Mouse (Mus musculus) neural tube, embryonic 11.5 days (tissue): Measurements from ENCODE around the gene Nusap1. TPM values are rescaled to one million over a fixed set of nuclear protein-coding genes. Genes with fewer than 3 reads are reported as not detected.
"Not testable (repeated sequence)": the region's sequence is repeated elsewhere in the genome, so short reads cannot be mapped to it uniquely, and the experiment has no call there.

Source experiments
- ATAC-seq: fragments of 200-750 bp; cut with Nextera tagmentation; 2 replicates; pipeline ENCODE4 v1.8.0; 2017; ENCODE audit warnings: moderate number of reproducible peaks, mild to moderate bottlenecking, moderate TSS enrichment, moderate library complexity; ENCODE audit not compliant: insufficient read depth, low FRiP score, low TSS enrichment
- DNase-seq: peaks from one replicate; pipeline ENCODE4 v3.0.0-alpha.2; 2015; ENCODE audit warnings: low spot score
- H3K27ac ChIP-seq: fragments of 300-500 bp; sonication (generic); 2 replicates; pipeline ENCODE4 v1.5.1; 2014; ENCODE audit warnings: low read depth, mild to moderate bottlenecking, low read length
- H3K27me3 ChIP-seq: fragments of 300-500 bp; sonication (generic); 2 replicates; pipeline ENCODE4 v1.6.1; 2014; ENCODE audit warnings: mild to moderate bottlenecking, low read length, mixed read lengths; ENCODE audit not compliant: control insufficient read depth, insufficient read depth
- H3K36me3 ChIP-seq: fragments of 300-500 bp; sonication (generic); 2 replicates; pipeline ENCODE4 v1.6.1; 2014; ENCODE audit warnings: mild to moderate bottlenecking, low read length, moderate library complexity, mixed read lengths; ENCODE audit not compliant: control insufficient read depth, insufficient read depth
- H3K4me1 ChIP-seq: fragments of 300-500 bp; sonication (generic); 2 replicates; pipeline ENCODE4 v1.6.1; 2014; ENCODE audit warnings: low read length, mixed read lengths; ENCODE audit not compliant: control insufficient read depth, insufficient read depth
- H3K4me2 ChIP-seq: fragments of 300-500 bp; sonication (generic); 2 replicates; pipeline ENCODE4 v1.6.1; 2014; ENCODE audit warnings: low read depth, mild to moderate bottlenecking, moderate library complexity
- H3K4me3 ChIP-seq: fragments of 300-500 bp; sonication (generic); 2 replicates; pipeline ENCODE4 v1.5.1; 2014; ENCODE audit warnings: low read depth, low read length
- H3K9ac ChIP-seq: fragments of 300-500 bp; sonication (generic); 2 replicates; pipeline ENCODE4 v1.6.1; 2014; ENCODE audit warnings: mild to moderate bottlenecking, low read length
- H3K9me3 ChIP-seq: fragments of 300-500 bp; sonication (generic); 2 replicates; pipeline ENCODE4 v1.6.1; 2016; ENCODE audit warnings: low read length; ENCODE audit not compliant: control insufficient read depth
- WGBS: fragments of 180-500 bp; shearing (Covaris S2); extraction: QIAGEN DNeasy Blood & Tissue Kit; methylation state at CpG from one replicate; pipeline ENCODE4 v1.1.7; 2014; 5-methylcytosine and 5-hydroxymethylcytosine counted together
- polyA plus RNA-seq: library from polyadenylated mRNA; unstranded; fragments of >200 nt; fragmentation: Nextera tagmentation; extraction: Ambion mirVana; gene quantifications from 2 replicates; pipeline ENCODE4 v1.2.1, GENCODE M21; 2014

Nusap1 gene
- polyA plus RNA-seq, 1 experiment from 2014 or later = 72.3 TPM

- H3K27me3 ChIP-seq = no peaks in the 10 kb centered on the region
Observed at GRCm38 (mm10) chr2:119594113-119594981, 23.8 kb upstream of the Nusap1 start.

GRCm38 (mm10) chr2:119595308-119595707, 22.8 kb upstream of the Nusap1 start:
- peaks cover 8% of the 10 kb centered on the region; the same call in 1 of the 2 replicates for H3K4me1 ChIP-seq
- no peaks in the 10 kb centered on the region for H3K27me3 ChIP-seq
- 61% methylated on average over 4 of the region's 4 CpGs for WGBS
- H3K36me3 ChIP-seq = peaks cover 7% of the 10 kb centered on the region
- no peaks in the 10 kb centered on the region for H3K9me3 ChIP-seq
- H3K27ac ChIP-seq = no peak overlapping the region
- no peak for ATAC-seq
- H3K9ac ChIP-seq = peak overlapping the region; percentile 92; the same call in 1 of the 2 replicates
- H3K4me2 ChIP-seq = peak overlapping the region; percentile 70
- H3K4me3 ChIP-seq = peak overlapping the region; percentile 65
- no peak for DNase-seq

More at GRCm38 (mm10) chr2:119594113-119594981, 23.8 kb upstream of the Nusap1 start:
- Histone ChIP-seq H3K36me3 (peaks cover 5% of the 10 kb centered on the region), H3K4me1 (peaks cover 8% of the 10 kb centered on the region; the same call in 1 of the 2 replicates), H3K4me3 (peak overlapping the region; percentile 65), H3K4me2 (peak overlapping the region; percentile 70), H3K9me3 (no peaks in the 10 kb centered on the region), H3K9ac (peak overlapping the region; percentile 92), H3K27ac (peak overlapping the region; percentile 69)
- under 1% methylated on average over 61 of the region's 61 CpGs for WGBS
- DNase-seq (peak; percentile 97), ATAC-seq (peak; percentile 98)

GRCm38 (mm10) chr2:119596781-119597330, 21.2 kb upstream of the Nusap1 start:
- ATAC-seq (no peak), DNase-seq (no peak)
- WGBS = 91% methylated on average over 8 of the region's 8 CpGs
- no peak overlapping the region for H3K4me2 ChIP-seq
- no peaks in the 10 kb centered on the region for H3K27me3 ChIP-seq
- H3K9ac ChIP-seq = no peak overlapping the region
- no peak overlapping the region for H3K4me3 ChIP-seq
- no peak overlapping the region for H3K27ac ChIP-seq
- peaks cover 8% of the 10 kb centered on the region; the same call in 1 of the 2 replicates for H3K4me1 ChIP-seq
- no peaks in the 10 kb centered on the region for H3K9me3 ChIP-seq
- peaks cover 7% of the 10 kb centered on the region for H3K36me3 ChIP-seq

- Histone ChIP-seq H3K27ac (no peak overlapping the region), H3K9ac (no peak overlapping the region), H3K4me2 (no peak overlapping the region), H3K4me1 (no peaks in the 10 kb centered on the region), H3K27me3 (no peaks in the 10 kb centered on the region), H3K36me3 (peaks cover 12% of the 10 kb centered on the region), H3K4me3 (no peak overlapping the region), H3K9me3 (no peaks in the 10 kb centered on the region)
- DNase-seq (no peak), ATAC-seq (no peak)
- WGBS = 88% methylated on average over 4 of the region's 4 CpGs
Observed at GRCm38 (mm10) chr2:119601027-119601426, 17.1 kb upstream of the Nusap1 start.

- not testable (repeated sequence) for H3K4me3 ChIP-seq, H3K9ac ChIP-seq, DNase-seq, H3K27me3 ChIP-seq, ATAC-seq, H3K4me1 ChIP-seq, H3K27ac ChIP-seq, H3K9me3 ChIP-seq, H3K4me2 ChIP-seq
- peaks cover 12% of the 10 kb centered on the region for H3K36me3 ChIP-seq
- 71% methylated on average over 3 of the region's 3 CpGs for WGBS
Observed at GRCm38 (mm10) chr2:119601575-119601974, 16.5 kb upstream of the Nusap1 start.

GRCm38 (mm10) chr2:119602488-119602887, 15.6 kb upstream of the Nusap1 start:
- WGBS = 79% methylated on average over 1 of the region's 1 CpGs
- peaks cover 9% of the 10 kb centered on the region; the same call in 1 of the 2 replicates for H3K36me3 ChIP-seq

GRCm38 (mm10) chr2:119603909-119604308, 14.2 kb upstream of the Nusap1 start:
- Histone ChIP-seq H3K9ac (no peak overlapping the region), H3K27ac (no peak overlapping the region), H3K9me3 (no peaks in the 10 kb centered on the region), H3K36me3 (peaks cover 8% of the 10 kb centered on the region; the same call in 1 of the 2 replicates), H3K27me3 (no peaks in the 10 kb centered on the region), H3K4me1 (no peaks in the 10 kb centered on the region), H3K4me3 (no peak overlapping the region), H3K4me2 (no peak overlapping the region)
- 87% methylated on average over 2 of the region's 2 CpGs for WGBS
- DNase-seq (no peak), ATAC-seq (no peak)

More at GRCm38 (mm10) chr2:119602488-119602887, 15.6 kb upstream of the Nusap1 start:
- Histone ChIP-seq H3K4me3 (no peak overlapping the region), H3K27ac (no peak overlapping the region), H3K27me3 (no peaks in the 10 kb centered on the region), H3K9ac (no peak overlapping the region), H3K4me1 (no peaks in the 10 kb centered on the region), H3K4me2 (no peak overlapping the region), H3K9me3 (no peaks in the 10 kb centered on the region)
- ATAC-seq (no peak), DNase-seq (no peak)

- Histone ChIP-seq H3K9me3 (no peaks in the 10 kb centered on the region), H3K27ac (no peak overlapping the region), H3K9ac (no peak overlapping the region), H3K4me3 (no peak overlapping the region), H3K27me3 (no peaks in the 10 kb centered on the region), H3K36me3 (peaks cover 8% of the 10 kb centered on the region; the same call in 1 of the 2 replicates), H3K4me1 (no peaks in the 10 kb centered on the region), H3K4me2 (no peak overlapping the region)
- no peak for ATAC-seq
- WGBS = 93% methylated on average over 6 of the region's 6 CpGs
- no peak for DNase-seq
Observed at GRCm38 (mm10) chr2:119605361-119605973, 12.6 kb upstream of the Nusap1 start.
